Mouse (Mus musculus) urinary bladder, postnatal 4 days (tissue): ENCODE results near the gene Strn4.
A peak's percentile ranks its signal among the peaks of the same experiment; 100 is the strongest.

ENCODE experiments used
- DNase-seq, 2 experiments: peaks; one replicate each; pipeline ENCODE4 v3.0.0; 2021 to 2022; ENCODE audit warnings: low spot score in 2 of 2

The Strn4 gene

DNA sequence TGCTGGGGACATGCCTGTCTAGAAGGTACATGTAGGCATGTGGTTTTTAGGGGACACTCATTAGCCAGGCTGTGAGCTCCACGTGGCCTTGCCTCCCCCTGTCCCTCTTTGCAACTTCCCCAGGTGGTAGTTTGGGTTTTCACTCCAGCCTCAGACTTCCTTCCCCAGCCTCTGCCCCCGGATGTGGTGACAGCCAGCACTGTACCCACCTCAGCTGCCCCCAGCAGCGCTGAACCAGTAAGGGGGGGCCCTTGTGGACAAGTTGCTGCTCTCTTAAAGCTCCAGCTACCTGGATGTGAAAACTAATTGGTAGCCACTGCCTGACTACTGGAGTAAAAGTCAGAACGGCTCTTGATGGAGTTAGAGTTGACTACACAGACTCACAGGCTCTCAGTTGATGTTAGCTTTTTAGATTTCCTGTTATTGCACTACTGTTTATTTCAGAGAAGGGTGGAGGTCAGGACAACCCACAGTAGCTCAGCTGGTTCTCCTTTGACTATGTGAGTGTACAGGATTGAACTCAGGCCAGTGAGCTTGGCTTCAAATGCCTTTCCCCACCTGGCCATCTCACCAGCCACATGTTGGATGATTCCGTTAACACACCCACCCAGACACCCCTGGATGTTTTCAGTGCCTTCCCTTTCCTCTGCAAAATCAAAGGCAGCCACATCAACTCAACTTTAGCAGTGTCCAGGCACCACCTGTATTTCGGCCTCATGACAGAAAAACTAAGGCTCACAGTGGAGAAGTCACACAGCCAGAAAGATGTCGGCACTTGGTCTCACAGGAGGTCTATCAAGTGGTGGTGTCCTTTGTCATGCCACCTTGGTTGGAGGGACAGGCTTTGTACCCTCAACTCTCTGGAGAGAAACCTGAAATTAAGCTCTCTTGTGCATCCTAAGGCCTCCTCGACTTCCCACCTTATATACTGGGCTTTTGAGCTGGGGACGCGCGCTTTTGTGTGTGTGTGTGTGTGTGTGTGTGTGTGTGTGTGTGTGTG lies 26.2 kb downstream of the Strn4 start:
- DNase-seq = no peak

DNA sequence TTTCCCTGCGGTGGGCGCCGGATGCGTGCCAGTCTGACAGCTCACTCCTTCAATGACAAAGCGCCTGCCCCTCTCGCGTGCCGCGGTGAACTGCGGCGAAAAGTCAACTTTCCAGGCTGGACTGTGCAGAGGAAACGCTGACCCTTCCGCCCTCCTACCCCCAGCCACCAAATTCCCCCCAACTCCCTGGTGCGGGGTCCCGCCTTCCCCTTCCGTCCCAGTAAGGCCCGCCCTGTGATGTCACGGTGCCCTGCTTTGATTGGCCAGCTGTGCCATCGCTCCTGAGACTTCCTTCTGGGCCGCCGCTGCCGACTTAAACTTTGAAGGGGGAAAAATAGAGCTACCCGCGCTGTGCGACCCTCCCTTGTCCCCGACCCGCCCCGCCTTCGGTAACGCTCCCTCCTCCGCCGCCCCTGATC lies 27.0 kb downstream of the Strn4 start, which contains the start of gene Prkd2:
Gene Prkd2 (plus strand): TSS at position 258 of the 419 bp plus-strand sequence.
- peak; percentile 86 to 92 for DNase-seq

DNA sequence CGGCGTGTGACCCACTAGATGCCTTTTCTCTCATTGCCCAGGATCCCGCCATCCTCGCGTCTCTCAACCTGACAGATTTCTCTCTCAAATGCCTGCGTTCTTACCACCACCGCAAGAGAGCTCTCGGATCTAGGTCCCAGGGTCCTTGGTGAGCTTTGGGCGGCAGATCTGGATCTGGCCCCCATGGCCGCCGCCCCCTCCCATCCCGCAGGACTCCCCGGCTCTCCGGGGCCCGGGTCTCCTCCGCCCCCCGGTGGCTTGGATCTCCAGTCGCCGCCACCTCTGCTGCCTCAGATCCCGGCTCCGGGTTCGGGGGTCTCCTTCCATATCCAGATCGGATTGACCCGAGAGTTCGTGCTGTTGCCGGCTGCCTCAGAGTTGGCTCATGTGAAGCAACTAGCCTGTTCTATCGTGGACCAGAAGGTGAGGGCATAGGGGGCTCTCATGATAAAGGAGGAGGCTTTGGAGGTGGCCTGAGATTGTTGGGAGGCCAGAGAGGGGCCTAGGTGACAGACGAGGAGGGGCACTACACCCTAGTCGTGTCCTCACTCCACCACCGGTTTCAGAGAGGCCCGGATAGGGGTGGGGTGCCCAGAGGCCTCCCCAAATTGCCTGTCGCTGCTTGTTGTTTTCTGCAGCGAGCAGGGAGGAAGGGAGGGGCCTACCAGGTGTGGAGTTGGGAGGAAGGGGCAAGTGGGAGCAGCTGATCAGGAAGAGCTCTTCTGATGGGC lies 27.9 kb downstream of the Strn4 start:
- DNase-seq = no peak

DNA sequence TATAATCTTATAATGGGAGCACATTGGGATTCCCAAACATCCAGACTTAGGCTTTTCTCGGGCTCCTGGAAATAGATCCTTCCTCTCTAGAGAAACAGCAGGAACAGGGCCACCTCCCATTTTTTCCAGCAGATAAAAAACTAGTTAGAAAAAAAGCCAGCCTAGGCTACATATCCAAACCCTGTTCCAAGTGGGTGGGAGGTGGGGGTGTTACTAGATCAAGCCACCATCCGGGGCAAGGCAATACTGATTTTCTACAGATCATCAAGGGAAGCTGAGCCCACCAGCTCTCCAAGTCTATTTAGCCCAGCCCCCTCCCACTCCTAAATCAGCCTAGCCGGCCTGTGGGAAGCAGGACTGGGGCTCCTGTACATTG lies 29.0 kb downstream of the Strn4 start:
- no peak for DNase-seq

DNA sequence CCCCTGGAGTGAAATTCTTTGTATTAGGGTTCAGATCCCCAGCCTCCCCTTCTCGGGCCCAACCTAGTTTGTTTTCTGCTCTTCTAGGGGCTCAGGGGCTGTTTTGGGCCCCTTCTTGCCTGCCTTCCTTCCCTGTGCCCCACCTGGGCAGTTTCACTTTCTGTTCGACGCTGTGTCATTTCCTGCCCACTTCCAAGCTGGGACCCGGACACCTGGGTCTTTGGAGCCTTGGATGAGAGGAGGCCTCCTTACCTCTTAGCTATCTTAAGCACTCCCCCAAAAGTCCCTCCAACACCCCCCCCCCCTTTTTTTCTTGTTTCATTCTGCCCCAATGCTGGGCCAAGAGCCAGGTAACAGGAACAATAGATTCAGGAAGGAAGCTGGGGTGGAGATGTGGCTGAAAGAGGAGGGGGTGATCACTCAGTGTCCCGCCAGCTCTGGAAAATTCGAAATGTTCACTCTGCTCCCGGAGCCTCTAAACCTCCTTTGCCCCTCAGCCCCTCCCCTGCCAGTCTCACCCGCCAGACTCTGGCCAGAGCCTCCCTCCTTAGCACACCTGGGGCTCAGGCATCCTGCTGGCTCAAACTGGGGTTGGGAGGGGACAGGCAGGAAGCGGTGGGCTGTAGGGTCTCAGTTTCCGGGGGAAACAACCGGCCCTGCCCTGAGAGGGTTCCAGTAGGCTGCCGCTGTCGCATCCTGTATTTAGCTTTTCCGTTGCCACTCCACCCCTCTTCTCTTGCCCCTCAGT lies 29.6 kb downstream of the Strn4 start:
- no peak for DNase-seq

DNA sequence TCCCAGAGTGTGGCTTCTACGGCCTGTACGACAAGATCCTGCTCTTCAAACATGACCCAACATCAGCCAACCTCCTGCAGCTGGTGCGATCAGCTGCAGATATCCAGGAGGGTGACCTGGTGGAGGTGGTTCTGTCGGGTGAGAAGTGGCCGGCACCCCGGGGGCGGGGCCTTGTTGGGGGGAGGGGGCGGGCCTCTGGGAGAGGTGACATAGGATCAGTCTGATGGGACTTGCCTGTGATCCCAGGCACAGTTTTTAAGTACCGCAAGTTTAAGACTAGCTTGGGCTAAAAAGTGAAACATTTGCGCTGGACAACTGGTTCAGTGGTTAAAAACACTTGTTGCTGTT lies 30.1 kb downstream of the Strn4 start:
- DNase-seq = no peak

DNA sequence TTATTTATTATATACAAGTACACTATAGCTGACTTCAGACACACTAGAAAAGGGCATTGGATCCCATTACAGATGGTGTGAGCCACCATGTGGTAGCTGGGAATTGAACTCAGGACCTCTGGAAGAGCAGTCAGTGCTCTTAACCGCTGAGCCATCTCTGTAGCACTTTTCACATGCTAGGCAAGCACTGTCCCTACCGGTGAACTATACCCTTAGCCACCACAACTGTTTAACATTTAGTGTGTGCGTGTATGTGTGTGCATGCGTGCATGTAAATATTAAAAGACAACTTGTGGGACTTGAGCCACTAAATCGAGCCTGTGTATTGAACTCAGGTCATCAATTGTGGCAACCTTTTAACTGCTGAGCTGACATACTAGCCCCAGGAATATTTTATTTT lies 31.1 kb downstream of the Strn4 start:
- DNase-seq = no peak

GRCm38 (mm10) chr7:16847507-16847906 lies 31.8 kb downstream of the Strn4 start:
- no peak for DNase-seq

GRCm38 (mm10) chr7:16848579-16848978 lies 32.9 kb downstream of the Strn4 start:
- no peak for DNase-seq

- DNase-seq = no peak
These were observed 35.9 kb downstream of the Strn4 start for GRCm38 (mm10) chr7:16851636-16852035.

DNA sequence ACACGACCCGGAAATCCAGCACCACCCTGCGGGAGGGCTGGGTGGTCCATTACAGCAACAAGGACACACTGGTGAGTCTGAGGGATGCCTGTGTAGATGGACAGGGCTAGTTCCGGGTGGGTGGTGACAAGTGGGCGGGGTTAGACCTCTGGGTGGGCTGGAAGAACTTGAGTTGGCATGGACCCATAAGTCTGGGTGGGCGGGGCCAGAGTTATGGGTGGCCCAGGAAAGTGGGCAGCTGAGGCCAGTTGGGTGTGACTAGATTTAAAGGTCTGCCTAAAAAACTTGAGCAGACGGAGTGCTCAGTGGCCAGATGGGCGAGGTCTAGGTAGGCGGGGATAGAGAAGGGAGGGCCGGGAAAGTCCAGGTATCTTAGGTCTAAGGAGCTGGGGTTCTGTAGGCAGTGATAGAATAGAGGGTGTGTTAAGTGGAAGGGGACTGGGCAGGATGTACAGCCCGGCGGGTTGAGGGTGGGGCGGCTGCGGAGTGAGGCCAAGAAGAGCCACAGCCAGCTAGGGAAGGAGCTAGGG lies 37.7 kb downstream of the Strn4 start:
- DNase-seq = no peak

DNA sequence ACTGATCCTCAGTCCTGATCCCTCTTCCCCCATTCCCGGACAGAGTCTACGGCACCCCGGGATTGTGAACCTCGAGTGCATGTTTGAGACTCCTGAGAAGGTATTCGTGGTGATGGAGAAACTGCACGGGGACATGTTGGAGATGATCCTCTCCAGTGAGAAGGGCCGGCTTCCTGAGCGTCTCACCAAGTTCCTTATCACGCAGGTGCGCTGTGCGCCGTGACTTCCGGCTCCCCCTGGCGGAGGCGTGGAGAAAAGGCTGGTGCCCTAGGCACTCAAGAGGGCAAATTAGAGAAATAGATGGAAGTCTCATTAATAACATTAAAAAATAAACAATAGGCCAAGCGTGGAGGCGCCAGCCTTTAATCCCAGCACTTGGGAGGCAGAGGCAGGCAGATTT lies 42.6 kb downstream of the Strn4 start:
- no peak for DNase-seq

DNA sequence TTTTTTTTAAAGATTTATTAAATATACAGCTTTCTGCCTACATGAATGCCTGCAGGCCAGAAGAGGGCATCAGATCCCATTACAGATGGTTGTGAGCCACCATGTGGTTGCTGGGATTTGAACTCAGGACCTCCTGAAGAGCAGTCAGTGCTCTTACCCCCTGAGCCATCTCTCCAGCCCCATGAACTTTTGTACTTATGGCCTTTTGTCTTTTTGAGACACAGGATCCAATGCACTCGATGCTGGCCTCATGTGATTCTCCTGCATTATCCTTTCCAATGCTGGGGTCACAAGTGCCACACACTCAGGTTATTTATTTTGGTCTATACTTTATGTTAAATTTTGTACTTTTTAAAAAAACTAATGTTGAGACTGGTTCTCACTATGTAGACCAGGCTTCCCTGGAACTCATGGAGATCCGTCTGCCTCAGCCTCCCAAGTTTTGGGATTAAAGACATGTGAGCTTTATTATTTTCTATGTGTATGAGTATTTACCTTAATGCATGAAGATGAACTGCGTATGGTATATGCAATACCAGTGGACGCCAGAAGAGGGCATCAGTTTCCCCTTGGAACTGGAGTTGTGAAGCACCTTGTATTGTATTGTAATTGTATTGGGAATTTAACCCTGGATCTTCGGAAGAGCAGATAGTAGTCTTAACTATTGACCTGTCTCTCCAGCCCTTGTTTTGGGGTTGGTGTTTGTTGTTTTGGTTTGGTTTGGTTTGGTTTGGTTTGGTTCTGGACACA lies 44.4 kb downstream of the Strn4 start:
- no peak for DNase-seq

GRCm38 (mm10) chr7:16867488-16867887 lies 51.8 kb downstream of the Strn4 start:
- no peak for DNase-seq

DNA sequence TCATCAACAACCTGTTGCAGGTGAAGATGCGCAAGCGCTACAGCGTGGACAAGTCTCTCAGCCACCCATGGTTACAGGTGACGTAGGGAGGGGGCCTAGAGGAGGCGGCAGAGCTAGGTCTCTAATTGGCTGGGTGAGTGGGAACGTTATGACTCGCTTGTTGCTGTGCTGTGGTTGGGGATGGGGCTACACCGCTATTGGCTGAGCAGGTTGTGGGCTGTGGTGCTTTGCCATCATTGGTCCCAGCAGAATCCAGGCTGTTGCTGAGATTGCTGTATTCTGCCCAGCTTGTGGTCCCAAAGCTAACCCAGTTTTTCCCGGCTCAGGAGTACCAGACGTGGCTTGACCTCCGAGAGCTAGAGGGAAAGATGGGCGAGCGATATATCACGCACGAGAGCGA lies 53.8 kb downstream of the Strn4 start:
- DNase-seq = no peak

GRCm38 (mm10) chr7:16871600-16871999 lies 55.9 kb downstream of the Strn4 start:
- DNase-seq = no peak

- no peak for DNase-seq
These were observed 56.8 kb downstream of the Strn4 start for GRCm38 (mm10) chr7:16872478-16872877.

- no peak for DNase-seq
These were observed 57.7 kb downstream of the Strn4 start for GRCm38 (mm10) chr7:16873392-16873791.

GRCm38 (mm10) chr7:16874190-16874589 lies 58.5 kb downstream of the Strn4 start:
- peak; percentile 67 to 78 for DNase-seq

- DNase-seq = peak; percentile 99 to 100
These were observed 59.1 kb downstream of the Strn4 start for GRCm38 (mm10) chr7:16874756-16875309.

DNA sequence AGATGAGACGGTGACA lies 59.4 kb downstream of the Strn4 start, which contains the start of gene Dact3:
Gene Dact3 (plus strand): TSS at position 8 of the 16 bp plus-strand sequence.
- no peak for DNase-seq

DNA sequence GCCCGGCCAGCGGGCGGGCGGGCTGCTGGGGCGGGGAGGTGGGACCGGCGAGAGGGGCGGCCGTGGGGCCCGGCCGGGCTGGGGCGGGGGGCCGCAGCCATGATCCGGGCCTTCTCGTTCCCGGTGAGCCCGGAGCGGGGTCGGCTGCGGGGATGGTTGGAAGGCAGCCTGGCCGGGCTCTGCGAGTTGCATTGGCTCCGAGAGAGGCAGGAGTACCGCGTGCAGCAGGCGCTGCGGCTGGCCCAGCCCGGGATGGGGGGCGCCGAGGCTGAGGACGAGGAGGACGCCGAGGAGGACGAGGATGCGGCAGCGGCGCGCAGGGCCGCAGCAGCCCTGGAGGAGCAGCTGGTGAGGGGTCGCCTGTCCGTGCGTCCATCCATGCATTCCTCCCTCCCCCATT lies 59.6 kb downstream of the Strn4 start:
- DNase-seq = no peak
